Mouse (Mus musculus): Measurements from ENCODE around the gene Abca17. TPM values are rescaled to one million over a fixed set of nuclear protein-coding genes. Genes with fewer than 3 reads are reported as not detected.
A peak's percentile ranks its signal among the peaks of the same experiment; 100 is the strongest.

The Abca17 gene
- total RNA-seq (2018; cell fraction: chromatin; rRNA removed), result 1 to 10 TPM in 7 of 26 experiments, under 1 TPM in 13, not detected in 6; 0.26 to 2.0 (median 0.86) TPM
- under 1 TPM in 20 of 26 experiments, not detected in 6; 0.09 to 0.52 (median 0.18) TPM for total RNA-seq (2018; cell fraction: cytosol; rRNA removed)
- 1 to 10 TPM in 3 of 26 experiments, under 1 TPM in 18, not detected in 5; 0.10 to 2.2 (median 0.57) TPM for total RNA-seq (2018; cell fraction: nucleus; rRNA removed)
- 0.16 to 0.30 TPM (median 0.26 TPM) in 3 replicates for polyA plus RNA-seq (2018)

- H3K4me3 ChIP-seq (ENCODE audit: inconsistent target), result peak within 1 kb of the TSS; percentile 49
- H3K36me3 ChIP-seq (ENCODE audit: inconsistent target), result no peaks in the 10 kb centered on the region
- 3% methylated on average over 41 of the region's 42 CpGs for WGBS (ENCODE audit: missing documents)
- H3K27ac ChIP-seq, result peak within 1 kb of the TSS; percentile 67
- H3K79me2 ChIP-seq (ENCODE audit: inconsistent target), result peaks cover 39% of the 10 kb centered on the region
Measured at GRCm38 (mm10) chr17:24350926-24351759, at the start of gene Abca17. Abca17 (minus strand) TSS chr17:24351068.

- Histone ChIP-seq H3K79me2 (ENCODE audit: inconsistent target) (no peaks in the 10 kb centered on the region), H3K4me3 (ENCODE audit: inconsistent target) (no peak overlapping the region), H3K27ac (no peak overlapping the region), H3K36me3 (ENCODE audit: inconsistent target) (peaks cover 47% of the 10 kb centered on the region; the same call in 1 of the 2 replicates)
- WGBS (ENCODE audit: missing documents), result 95% methylated on average over 7 of the region's 7 CpGs
Measured at GRCm38 (mm10) chr17:24394456-24394855, 43.6 kb upstream of the Abca17 start.

GRCm38 (mm10) chr17:24393527-24393926, 42.7 kb upstream of the Abca17 start:
- Histone ChIP-seq H3K79me2 (ENCODE audit: inconsistent target) (no peaks in the 10 kb centered on the region), H3K36me3 (ENCODE audit: inconsistent target) (peaks cover 37% of the 10 kb centered on the region; the same call in 1 of the 2 replicates), H3K4me3 (ENCODE audit: inconsistent target) (no peak overlapping the region), H3K27ac (no peak overlapping the region)
- WGBS (ENCODE audit: missing documents), result 100% methylated on average over 3 of the region's 4 CpGs

DNA sequence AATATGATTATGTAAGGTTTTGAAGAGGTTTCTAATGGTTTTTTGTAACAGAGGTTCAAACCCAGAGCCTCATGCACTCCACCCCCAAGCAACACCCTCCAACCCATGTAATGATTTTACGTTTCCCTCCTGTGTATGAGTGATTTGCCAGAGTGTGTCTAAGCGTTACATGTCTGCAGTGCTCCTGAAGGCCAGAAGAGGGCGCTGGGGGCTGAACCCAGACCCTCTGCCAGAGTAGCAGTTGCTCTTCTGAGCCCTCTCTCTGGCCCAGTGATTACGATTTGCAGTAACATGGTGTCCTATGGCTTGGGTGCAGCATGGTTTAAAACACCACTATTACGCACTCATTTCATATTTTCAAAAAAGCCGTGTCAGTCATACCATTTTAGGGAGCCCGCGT, 40.3 kb upstream of the Abca17 start:
- peaks cover 34% of the 10 kb centered on the region for H3K36me3 ChIP-seq (ENCODE audit: inconsistent target)
- WGBS (ENCODE audit: missing documents), result 81% methylated on average over 8 of the region's 8 CpGs

GRCm38 (mm10) chr17:24389865-24390264, 39.0 kb upstream of the Abca17 start:
- Histone ChIP-seq H3K36me3 (ENCODE audit: inconsistent target) (peaks cover 39% of the 10 kb centered on the region), H3K27ac (no peak overlapping the region), H3K79me2 (ENCODE audit: inconsistent target) (no peaks in the 10 kb centered on the region), H3K4me3 (ENCODE audit: inconsistent target) (no peak overlapping the region)
- 23% methylated on average over 2 of the region's 2 CpGs for WGBS (ENCODE audit: missing documents)

More for the DNA sequence above, 40.3 kb upstream of the Abca17 start:
- Histone ChIP-seq H3K4me3 (ENCODE audit: inconsistent target) (no peak overlapping the region), H3K27ac (no peak overlapping the region), H3K79me2 (ENCODE audit: inconsistent target) (no peaks in the 10 kb centered on the region)

GRCm38 (mm10) chr17:24388711-24389110, 37.8 kb upstream of the Abca17 start:
- WGBS (ENCODE audit: missing documents), result 91% methylated on average over 5 of the region's 5 CpGs
- no peak overlapping the region for H3K4me3 ChIP-seq (ENCODE audit: inconsistent target)
- peaks cover 51% of the 10 kb centered on the region for H3K36me3 ChIP-seq (ENCODE audit: inconsistent target)
- H3K79me2 ChIP-seq (ENCODE audit: inconsistent target), result no peaks in the 10 kb centered on the region
- no peak overlapping the region for H3K27ac ChIP-seq

DNA sequence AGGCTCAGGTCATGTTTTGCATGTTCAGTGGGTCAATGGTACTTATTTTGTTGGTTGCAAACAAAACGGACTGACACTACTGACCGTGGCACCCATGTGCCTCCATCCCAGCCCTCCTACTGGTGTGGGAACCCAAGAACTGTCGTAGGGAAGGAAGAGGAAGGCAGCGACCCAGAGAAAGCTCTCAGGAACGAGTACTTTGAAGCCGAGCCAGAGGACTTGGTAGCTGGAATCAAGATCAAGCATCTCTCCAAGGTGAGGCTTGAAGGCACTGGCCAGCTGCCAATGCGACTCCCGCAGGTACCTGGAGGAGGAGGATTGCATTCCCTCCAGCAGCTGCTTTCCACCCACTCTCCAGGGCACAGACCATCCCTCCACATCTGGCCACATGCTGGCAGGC, 32.9 kb upstream of the Abca17 start:
- H3K27ac ChIP-seq, result no peak overlapping the region
- H3K79me2 ChIP-seq (ENCODE audit: inconsistent target), result no peaks in the 10 kb centered on the region
- H3K4me3 ChIP-seq (ENCODE audit: inconsistent target), result no peak overlapping the region
- H3K36me3 ChIP-seq (ENCODE audit: inconsistent target), result peaks cover 78% of the 10 kb centered on the region
- WGBS (ENCODE audit: missing documents), result 93% methylated on average over 8 of the region's 8 CpGs

DNA sequence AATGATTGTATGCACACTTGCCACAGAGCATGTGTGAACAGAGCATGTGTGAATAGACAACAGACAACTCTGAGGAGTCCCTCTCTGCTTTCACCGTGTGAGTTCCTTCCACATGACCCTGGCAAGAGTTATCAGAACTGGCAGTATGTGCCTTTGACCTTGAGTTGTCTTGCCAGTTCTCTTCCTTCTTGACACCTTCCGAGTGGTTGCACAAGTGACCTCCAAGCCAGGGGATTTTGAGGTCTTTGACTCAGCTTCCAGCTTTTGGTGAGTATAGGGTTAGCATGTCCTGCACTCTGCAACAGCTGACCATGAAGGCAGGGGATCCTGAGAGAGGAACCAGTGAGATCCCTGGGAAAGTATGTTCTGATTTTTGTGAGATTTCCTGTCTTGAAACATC, 27.6 kb upstream of the Abca17 start:
- Histone ChIP-seq H3K27ac (no peak overlapping the region), H3K36me3 (ENCODE audit: inconsistent target) (peaks cover 85% of the 10 kb centered on the region), H3K4me3 (ENCODE audit: inconsistent target) (no peak overlapping the region), H3K79me2 (ENCODE audit: inconsistent target) (no peaks in the 10 kb centered on the region)
- 83% methylated on average over 2 of the region's 2 CpGs for WGBS (ENCODE audit: missing documents)

- H3K36me3 ChIP-seq (ENCODE audit: inconsistent target), result peaks cover 77% of the 10 kb centered on the region
Measured at GRCm38 (mm10) chr17:24375886-24376285, 25.0 kb upstream of the Abca17 start.

DNA sequence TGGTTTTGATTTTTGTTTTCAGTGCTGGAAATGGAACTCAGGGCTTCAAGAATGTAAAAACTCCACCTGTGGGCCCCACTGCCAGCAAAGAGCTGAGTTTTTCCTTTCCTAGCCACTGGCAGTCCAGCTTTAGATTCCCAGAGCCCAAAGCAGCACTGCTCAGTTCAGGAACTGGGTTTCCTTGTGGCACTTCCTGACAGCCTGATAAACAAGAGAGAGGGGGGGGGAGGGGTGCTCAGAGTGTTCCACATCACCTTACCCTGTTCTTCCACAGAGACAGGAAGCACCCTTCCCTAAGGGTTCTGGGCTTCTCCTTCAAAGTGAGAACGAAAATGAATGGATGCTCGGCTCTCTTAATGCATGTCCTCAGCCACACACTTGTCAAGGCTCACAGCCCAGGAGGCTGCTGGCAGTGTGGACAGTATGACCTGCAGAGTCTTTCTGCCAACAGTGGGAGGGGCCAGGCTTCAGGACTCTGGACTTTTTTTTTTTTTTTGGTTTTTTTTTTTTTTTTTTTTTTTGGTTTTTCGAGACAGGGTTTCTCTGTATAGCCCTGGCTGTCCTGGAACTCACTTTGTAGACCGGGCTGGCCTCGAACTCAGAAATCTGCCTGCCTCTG, 24.3 kb upstream of the Abca17 start:
- no peak overlapping the region for H3K4me3 ChIP-seq (ENCODE audit: inconsistent target)
- no peaks in the 10 kb centered on the region for H3K79me2 ChIP-seq (ENCODE audit: inconsistent target)
- 87% methylated on average over 4 of the region's 5 CpGs for WGBS (ENCODE audit: missing documents)
- peaks cover 84% of the 10 kb centered on the region for H3K36me3 ChIP-seq (ENCODE audit: inconsistent target)
- H3K27ac ChIP-seq, result no peak overlapping the region

More at GRCm38 (mm10) chr17:24375886-24376285, 25.0 kb upstream of the Abca17 start:
- 95% methylated on average over 6 of the region's 6 CpGs for WGBS (ENCODE audit: missing documents)
- no peak overlapping the region for H3K4me3 ChIP-seq (ENCODE audit: inconsistent target)
- H3K79me2 ChIP-seq (ENCODE audit: inconsistent target), result no peaks in the 10 kb centered on the region
- no peak overlapping the region for H3K27ac ChIP-seq

- Histone ChIP-seq H3K36me3 (ENCODE audit: inconsistent target) (peaks cover 64% of the 10 kb centered on the region), H3K27ac (no peak overlapping the region), H3K79me2 (ENCODE audit: inconsistent target) (peaks cover 24% of the 10 kb centered on the region), H3K4me3 (ENCODE audit: inconsistent target) (no peak overlapping the region)
- WGBS (ENCODE audit: missing documents), result 93% methylated on average over 13 of the region's 13 CpGs
Measured at GRCm38 (mm10) chr17:24365863-24366262, 15.0 kb upstream of the Abca17 start.

- Histone ChIP-seq H3K79me2 (ENCODE audit: inconsistent target) (peaks cover 32% of the 10 kb centered on the region), H3K4me3 (ENCODE audit: inconsistent target) (no peak overlapping the region), H3K27ac (no peak overlapping the region), H3K36me3 (ENCODE audit: inconsistent target) (peaks cover 52% of the 10 kb centered on the region)
- 98% methylated on average over 9 of the region's 9 CpGs for WGBS (ENCODE audit: missing documents)
Measured at GRCm38 (mm10) chr17:24364461-24364860, 13.6 kb upstream of the Abca17 start.

DNA sequence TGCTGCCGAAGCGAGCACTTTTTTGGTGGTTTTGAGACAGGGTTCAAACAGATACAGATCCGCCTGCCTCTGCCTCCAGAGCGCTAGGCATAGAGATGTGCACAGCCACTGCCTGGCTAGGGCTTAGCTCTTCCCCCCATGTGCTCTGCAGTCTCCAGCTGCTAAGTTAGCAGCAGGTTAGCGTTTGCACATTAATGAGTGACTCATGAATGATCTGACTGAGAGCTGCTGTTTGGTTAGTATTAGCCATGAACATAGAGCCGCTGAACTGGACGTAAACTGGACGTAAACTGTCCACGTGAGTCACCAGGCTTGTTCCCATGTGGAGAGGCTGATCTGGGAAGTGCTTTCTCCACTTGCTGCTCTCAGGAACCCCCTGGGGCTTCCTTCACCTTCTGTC, 11.7 kb upstream of the Abca17 start:
- WGBS (ENCODE audit: missing documents), result 94% methylated on average over 9 of the region's 9 CpGs
- Histone ChIP-seq H3K79me2 (ENCODE audit: inconsistent target) (peaks cover 51% of the 10 kb centered on the region), H3K4me3 (ENCODE audit: inconsistent target) (no peak overlapping the region), H3K36me3 (ENCODE audit: inconsistent target) (peaks cover 43% of the 10 kb centered on the region), H3K27ac (no peak overlapping the region)

DNA sequence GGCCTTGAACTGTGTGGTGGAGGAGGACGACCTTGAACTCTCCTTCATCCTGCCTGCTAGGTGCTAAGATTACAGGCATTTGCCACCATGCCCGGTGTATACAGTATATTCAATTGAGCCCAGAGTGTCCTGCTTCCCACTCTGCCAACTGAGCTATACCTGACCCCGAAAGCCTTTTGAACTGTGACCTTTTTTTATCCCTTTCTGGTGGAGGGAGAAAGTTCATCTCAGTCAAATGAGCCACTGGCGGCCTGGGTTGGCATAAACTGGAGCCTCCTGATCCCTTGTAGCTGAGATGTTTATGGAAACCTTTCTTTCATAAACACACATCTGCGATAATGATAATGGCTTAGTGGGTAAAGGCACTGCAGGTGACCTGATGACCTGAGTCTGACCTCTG, 10.4 kb upstream of the Abca17 start:
- no peak overlapping the region for H3K4me3 ChIP-seq (ENCODE audit: inconsistent target)
- WGBS (ENCODE audit: missing documents), result 82% methylated on average over 5 of the region's 5 CpGs
- H3K36me3 ChIP-seq (ENCODE audit: inconsistent target), result peaks cover 33% of the 10 kb centered on the region; the same call in 1 of the 2 replicates

DNA sequence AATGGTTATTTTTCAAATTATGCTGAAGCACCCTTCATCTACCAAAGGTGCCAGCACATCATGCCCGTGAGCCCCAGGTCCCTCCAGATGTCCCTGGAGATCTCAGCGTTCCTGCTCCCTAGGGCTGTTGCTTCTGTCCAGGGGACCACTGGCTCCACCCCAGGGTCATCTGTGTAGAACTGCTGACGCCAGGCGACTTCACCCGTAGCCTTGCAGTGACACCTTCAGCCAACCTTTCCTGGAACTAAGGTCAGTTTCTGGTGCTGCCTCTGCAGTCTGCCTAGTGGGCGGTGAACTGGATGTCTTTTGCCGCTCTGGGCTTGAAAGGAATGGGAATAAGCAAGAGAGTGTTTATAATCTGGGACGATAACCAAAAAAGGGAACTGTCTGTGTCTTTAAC, 10.0 kb upstream of the Abca17 start:
- Histone ChIP-seq H3K4me3 (ENCODE audit: inconsistent target) (no peak overlapping the region), H3K36me3 (ENCODE audit: inconsistent target) (peaks cover 28% of the 10 kb centered on the region; the same call in 1 of the 2 replicates), H3K27ac (no peak overlapping the region), H3K79me2 (ENCODE audit: inconsistent target) (peaks cover 68% of the 10 kb centered on the region)
- WGBS (ENCODE audit: missing documents), result 72% methylated on average over 6 of the region's 8 CpGs

More for the DNA sequence above, 10.4 kb upstream of the Abca17 start:
- Histone ChIP-seq H3K27ac (no peak overlapping the region), H3K79me2 (ENCODE audit: inconsistent target) (peaks cover 63% of the 10 kb centered on the region)
